Mouse (Mus musculus) midbrain, postnatal 0 days (tissue): ENCODE measurements around the gene Jmjd7. TPM values are rescaled to one million over a fixed set of nuclear protein-coding genes. Genes with fewer than 3 reads are reported as not detected.

Experiments
- ATAC-seq: fragments of 200-750 bp; cut with Nextera tagmentation; 2 replicates; pipeline ENCODE4 v1.8.0; 2017; ENCODE audit warnings: moderate number of reproducible peaks, mild to moderate bottlenecking, moderate TSS enrichment, moderate library complexity; ENCODE audit not compliant: low FRiP score
- DNase-seq: peaks from one replicate; pipeline ENCODE4 v3.0.0-alpha.2; 2015; ENCODE audit warnings: low spot score
- H3K27ac ChIP-seq: fragments of 300-500 bp; sonication (generic); 2 replicates; pipeline ENCODE4 v1.5.1; 2014; ENCODE audit warnings: low read depth, mild to moderate bottlenecking, low read length, mixed read lengths
- H3K27me3 ChIP-seq: fragments of 300-500 bp; sonication (generic); 2 replicates; pipeline ENCODE4 v1.6.1; 2014; ENCODE audit warnings: low read length, control low read depth, mixed read lengths; ENCODE audit not compliant: insufficient read depth
- H3K36me3 ChIP-seq: fragments of 300-500 bp; sonication (generic); 2 replicates; pipeline ENCODE4 v1.6.1; 2014; ENCODE audit warnings: low read length, control low read depth, mixed read lengths; ENCODE audit not compliant: insufficient read depth
- H3K4me1 ChIP-seq: fragments of 300-500 bp; sonication (generic); 2 replicates; pipeline ENCODE4 v1.6.1; 2014; ENCODE audit warnings: mild to moderate bottlenecking, control low read depth, antibody characterized with exemption, low read length, mixed read lengths; ENCODE audit not compliant: insufficient read depth
- H3K4me2 ChIP-seq: fragments of 300-500 bp; sonication (generic); 2 replicates; pipeline ENCODE4 v1.6.1; 2014; ENCODE audit warnings: low read depth, mild to moderate bottlenecking, low read length, mixed read lengths; ENCODE audit not compliant: poor library complexity, severe bottlenecking
- H3K4me3 ChIP-seq: fragments of 300-500 bp; sonication (generic); 2 replicates; pipeline ENCODE4 v1.5.1; 2014; ENCODE audit warnings: low read depth, mild to moderate bottlenecking, low read length, moderate library complexity
- H3K9ac ChIP-seq: fragments of 300-500 bp; sonication (generic); replicated peaks from 2 replicates; pipeline ENCODE4 v1.6.1; 2014; ENCODE audit warnings: mild to moderate bottlenecking, low read length, moderate library complexity, mixed read lengths; ENCODE audit not compliant: poor library complexity, severe bottlenecking
- H3K9me3 ChIP-seq: fragments of 300-500 bp; sonication (generic); 2 replicates; pipeline ENCODE4 v1.6.1; 2016; ENCODE audit warnings: low read length, control low read depth
- CTCF ChIP-seq: IDR thresholded peaks from 2 replicates; pipeline ENCODE4 v1.5.1; 2016; ENCODE audit warnings: antibody characterized with exemption, mild to moderate bottlenecking
- WGBS: fragments of 180-500 bp; shearing (Covaris S2); extraction: QIAGEN DNeasy Blood & Tissue Kit; methylation state at CpG from one replicate; pipeline ENCODE4 v1.1.7; 2014; 5-methylcytosine and 5-hydroxymethylcytosine counted together
- polyA plus RNA-seq: library from polyadenylated mRNA; unstranded; fragments of >200 nt; fragmentation: Nextera tagmentation; extraction: Ambion mirVana; gene quantifications from 2 replicates; pipeline ENCODE4 v1.2.1, GENCODE M21; 2015
- total RNA-seq: library from RNA; depleted of rRNA; stranded (reverse); fragments of >200 nt; gene quantifications from 2 replicates; pipeline ENCODE4 v1.2.3, GENCODE M21; 2014

Gene Jmjd7
- total and polyA plus RNA-seq, 2 experiments from 2014 or later, result 4.9 to 13.6 TPM

- Histone ChIP-seq H3K4me3 (no peak overlapping the region), H3K27me3 (no peaks in the 10 kb centered on the region), H3K4me1 (no peaks in the 10 kb centered on the region), H3K27ac (peak overlapping the region; percentile 63), H3K36me3 (0 out of 2 replicates have a peak, but pooled peaks cover 4% of the 10 kb centered on the region), H3K4me2 (no peak overlapping the region), H3K9me3 (no peaks in the 10 kb centered on the region), H3K9ac (no peak overlapping the region)
- no peak for ATAC-seq
- TF ChIP-seq CTCF, result no peak
- WGBS, result 67% methylated on average over 9 of the region's 9 CpGs
- DNase-seq, result no peak
These were observed 31.6 kb upstream of the Jmjd7 start for GRCm38 (mm10) chr2:119995391-119996281.

- TF ChIP-seq CTCF, result no peak
- ATAC-seq (no peak), DNase-seq (no peak)
- Histone ChIP-seq H3K27ac (no peak overlapping the region), H3K36me3 (peaks cover 4% of the 10 kb centered on the region; the same call in 1 of the 2 replicates), H3K27me3 (no peaks in the 10 kb centered on the region), H3K9me3 (no peaks in the 10 kb centered on the region), H3K4me2 (no peak overlapping the region), H3K9ac (no peak overlapping the region), H3K4me1 (no peaks in the 10 kb centered on the region), H3K4me3 (no peak overlapping the region)
- 84% methylated on average over 4 of the region's 4 CpGs for WGBS
These were observed 29.9 kb upstream of the Jmjd7 start for GRCm38 (mm10) chr2:119997354-119997753.

GRCm38 (mm10) chr2:119999731-120000130, 27.6 kb upstream of the Jmjd7 start:
- no peak for DNase-seq
- 90% methylated on average over 2 of the region's 2 CpGs for WGBS

GRCm38 (mm10) chr2:120000882-120001584, 26.2 kb upstream of the Jmjd7 start:
- Histone ChIP-seq H3K4me1 (no peaks in the 10 kb centered on the region), H3K4me2 (no peak overlapping the region), H3K27ac (no peak overlapping the region), H3K4me3 (no peak overlapping the region), H3K36me3 (peaks cover 7% of the 10 kb centered on the region; the same call in 1 of the 2 replicates), H3K9ac (no peak overlapping the region), H3K27me3 (no peaks in the 10 kb centered on the region), H3K9me3 (no peaks in the 10 kb centered on the region)
- TF ChIP-seq CTCF, result no peak
- ATAC-seq (no peak), DNase-seq (no peak)
- WGBS, result 86% methylated on average over 3 of the region's 3 CpGs

More at GRCm38 (mm10) chr2:119999731-120000130, 27.6 kb upstream of the Jmjd7 start:
- Histone ChIP-seq H3K27ac (no peak overlapping the region), H3K27me3 (no peaks in the 10 kb centered on the region), H3K4me3 (no peak overlapping the region), H3K4me2 (no peak overlapping the region), H3K9me3 (no peaks in the 10 kb centered on the region), H3K36me3 (peaks cover 4% of the 10 kb centered on the region; the same call in 1 of the 2 replicates), H3K9ac (no peak overlapping the region), H3K4me1 (no peaks in the 10 kb centered on the region)
- no peak for ATAC-seq
- TF ChIP-seq CTCF, result no peak

GRCm38 (mm10) chr2:120001956-120002355, 25.3 kb upstream of the Jmjd7 start:
- no peaks in the 10 kb centered on the region for H3K9me3 ChIP-seq
- no peak overlapping the region for H3K9ac ChIP-seq
- peaks cover 7% of the 10 kb centered on the region; the same call in 1 of the 2 replicates for H3K36me3 ChIP-seq
- WGBS, result 72% methylated on average over 4 of the region's 4 CpGs
- no peaks in the 10 kb centered on the region for H3K27me3 ChIP-seq
- H3K4me2 ChIP-seq, result no peak overlapping the region
- DNase-seq (no peak), ATAC-seq (no peak)
- no peak overlapping the region for H3K4me3 ChIP-seq
- no peak overlapping the region for H3K27ac ChIP-seq
- TF ChIP-seq CTCF, result no peak
- no peaks in the 10 kb centered on the region for H3K4me1 ChIP-seq

- no peak for TF ChIP-seq CTCF
- Histone ChIP-seq H3K27me3 (no peaks in the 10 kb centered on the region), H3K27ac (no peak overlapping the region), H3K4me3 (no peak overlapping the region), H3K9me3 (no peaks in the 10 kb centered on the region), H3K4me1 (no peaks in the 10 kb centered on the region), H3K4me2 (no peak overlapping the region), H3K9ac (no peak overlapping the region), H3K36me3 (peaks cover 4% of the 10 kb centered on the region; the same call in 1 of the 2 replicates)
- WGBS, result 75% methylated on average over 2 of the region's 2 CpGs
- DNase-seq (no peak), ATAC-seq (no peak)
These were observed 23.3 kb upstream of the Jmjd7 start for GRCm38 (mm10) chr2:120003970-120004369.
